Mouse (Mus musculus): ENCODE measurements around the gene Col25a1. TPM values are rescaled to one million over a fixed set of nuclear protein-coding genes. Genes with fewer than 3 reads are reported as not detected.

The Col25a1 gene
- polyA plus RNA-seq, 1 experiment = 3.7 TPM

- TF ChIP-seq POLR2A (IDR thresholded peaks at IDR 0.05; ENCODE audit: borderline replicate concordance, insufficient read depth, low read length) = no peak
- TF ChIP-seq CTCF (IDR thresholded peaks at IDR 0.05; ENCODE audit: borderline replicate concordance, insufficient read depth, low read depth, low read length) = no peak
- DNase-seq = no peak
- Histone ChIP-seq H3K4me3 (replicated peaks; ENCODE audit: insufficient read depth, low read depth, low read length) (no peak overlapping the region), H3K27me3 (ENCODE audit: control insufficient read depth, insufficient read depth, low read length) (no peaks in the 10 kb centered on the region; the same call in 1 of the 2 replicates), H3K27ac (ENCODE audit: insufficient read depth, low read length) (no peak overlapping the region), H3K4me1 (ENCODE audit: control insufficient read depth, insufficient read depth, low read length) (no peaks in the 10 kb centered on the region)
- 51% methylated on average over 8 of the region's 8 CpGs for WGBS
These were observed 273.5 kb downstream of the Col25a1 start for GRCm38 (mm10) chr3:130404525-130405409.

GRCm38 (mm10) chr3:130407201-130407600 is 275.9 kb downstream of the Col25a1 start:
- no peak for TF ChIP-seq POLR2A (IDR thresholded peaks at IDR 0.05; ENCODE audit: borderline replicate concordance, insufficient read depth, low read length)
- TF ChIP-seq CTCF (IDR thresholded peaks at IDR 0.05; ENCODE audit: borderline replicate concordance, insufficient read depth, low read depth, low read length) = no peak
- H3K27me3 ChIP-seq (ENCODE audit: control insufficient read depth, insufficient read depth, low read length) = no peaks in the 10 kb centered on the region; the same call in 1 of the 2 replicates
- H3K4me3 ChIP-seq (replicated peaks; ENCODE audit: insufficient read depth, low read depth, low read length) = no peak overlapping the region
- WGBS = 85% methylated on average over 6 of the region's 6 CpGs
- H3K27ac ChIP-seq (ENCODE audit: insufficient read depth, low read length) = no peak overlapping the region
- H3K4me1 ChIP-seq (ENCODE audit: control insufficient read depth, insufficient read depth, low read length) = no peaks in the 10 kb centered on the region
- DNase-seq = no peak

GRCm38 (mm10) chr3:130413239-130413638 is 281.9 kb downstream of the Col25a1 start:
- no peak for DNase-seq

GRCm38 (mm10) chr3:130418951-130419350 is 287.6 kb downstream of the Col25a1 start:
- WGBS = 92% methylated on average over 9 of the region's 9 CpGs
- DNase-seq = no peak
- Histone ChIP-seq H3K27me3 (ENCODE audit: control insufficient read depth, insufficient read depth, low read length) (no peaks in the 10 kb centered on the region), H3K4me1 (ENCODE audit: control insufficient read depth, insufficient read depth, low read length) (no peaks in the 10 kb centered on the region), H3K27ac (ENCODE audit: insufficient read depth, low read length) (no peak overlapping the region), H3K4me3 (replicated peaks; ENCODE audit: insufficient read depth, low read depth, low read length) (no peak overlapping the region)
- no peak for TF ChIP-seq CTCF (IDR thresholded peaks at IDR 0.05; ENCODE audit: borderline replicate concordance, insufficient read depth, low read depth, low read length)
- TF ChIP-seq POLR2A (IDR thresholded peaks at IDR 0.05; ENCODE audit: borderline replicate concordance, insufficient read depth, low read length) = no peak

More at GRCm38 (mm10) chr3:130413239-130413638, 281.9 kb downstream of the Col25a1 start:
- TF ChIP-seq CTCF (IDR thresholded peaks at IDR 0.05; ENCODE audit: borderline replicate concordance, insufficient read depth, low read depth, low read length) = no peak
- no peak for TF ChIP-seq POLR2A (IDR thresholded peaks at IDR 0.05; ENCODE audit: borderline replicate concordance, insufficient read depth, low read length)
- Histone ChIP-seq H3K4me1 (ENCODE audit: control insufficient read depth, insufficient read depth, low read length) (no peaks in the 10 kb centered on the region), H3K4me3 (replicated peaks; ENCODE audit: insufficient read depth, low read depth, low read length) (no peak overlapping the region), H3K27me3 (ENCODE audit: control insufficient read depth, insufficient read depth, low read length) (no peaks in the 10 kb centered on the region), H3K27ac (ENCODE audit: insufficient read depth, low read length) (no peak overlapping the region)
- 31% methylated on average over 4 of the region's 4 CpGs for WGBS

- no peaks in the 10 kb centered on the region for H3K4me1 ChIP-seq (ENCODE audit: control insufficient read depth, insufficient read depth, low read length)
- H3K27ac ChIP-seq (ENCODE audit: insufficient read depth, low read length) = no peak overlapping the region
- H3K4me3 ChIP-seq (replicated peaks; ENCODE audit: insufficient read depth, low read depth, low read length) = no peak overlapping the region
- 38% methylated on average over 4 of the region's 4 CpGs for WGBS
- H3K27me3 ChIP-seq (ENCODE audit: control insufficient read depth, insufficient read depth, low read length) = no peaks in the 10 kb centered on the region
- DNase-seq = no peak
- no peak for TF ChIP-seq CTCF (IDR thresholded peaks at IDR 0.05; ENCODE audit: borderline replicate concordance, insufficient read depth, low read depth, low read length)
- TF ChIP-seq POLR2A (IDR thresholded peaks at IDR 0.05; ENCODE audit: borderline replicate concordance, insufficient read depth, low read length) = no peak
These were observed 297.5 kb downstream of the Col25a1 start for GRCm38 (mm10) chr3:130428796-130429195.

GRCm38 (mm10) chr3:130430052-130430451 is 298.8 kb downstream of the Col25a1 start:
- WGBS = 78% methylated on average over 5 of the region's 5 CpGs

GRCm38 (mm10) chr3:130432818-130433217 is 301.5 kb downstream of the Col25a1 start:
- WGBS = 71% methylated on average over 5 of the region's 5 CpGs
- H3K27me3 ChIP-seq (ENCODE audit: control insufficient read depth, insufficient read depth, low read length) = no peaks in the 10 kb centered on the region
- DNase-seq = no peak
- TF ChIP-seq CTCF (IDR thresholded peaks at IDR 0.05; ENCODE audit: borderline replicate concordance, insufficient read depth, low read depth, low read length) = no peak
- no peak for TF ChIP-seq POLR2A (IDR thresholded peaks at IDR 0.05; ENCODE audit: borderline replicate concordance, insufficient read depth, low read length)
- no peaks in the 10 kb centered on the region for H3K4me1 ChIP-seq (ENCODE audit: control insufficient read depth, insufficient read depth, low read length)
- H3K27ac ChIP-seq (ENCODE audit: insufficient read depth, low read length) = no peak overlapping the region
- no peak overlapping the region for H3K4me3 ChIP-seq (replicated peaks; ENCODE audit: insufficient read depth, low read depth, low read length)

More at GRCm38 (mm10) chr3:130430052-130430451, 298.8 kb downstream of the Col25a1 start:
- Histone ChIP-seq H3K27ac (ENCODE audit: insufficient read depth, low read length) (no peak overlapping the region), H3K4me3 (replicated peaks; ENCODE audit: insufficient read depth, low read depth, low read length) (no peak overlapping the region), H3K4me1 (ENCODE audit: control insufficient read depth, insufficient read depth, low read length) (no peaks in the 10 kb centered on the region), H3K27me3 (ENCODE audit: control insufficient read depth, insufficient read depth, low read length) (no peaks in the 10 kb centered on the region)
- no peak for TF ChIP-seq CTCF (IDR thresholded peaks at IDR 0.05; ENCODE audit: borderline replicate concordance, insufficient read depth, low read depth, low read length)
- DNase-seq = no peak

- H3K27me3 ChIP-seq (ENCODE audit: control insufficient read depth, insufficient read depth, low read length) = no peaks in the 10 kb centered on the region
- H3K4me1 ChIP-seq (ENCODE audit: control insufficient read depth, insufficient read depth, low read length) = no peaks in the 10 kb centered on the region
- no peak for TF ChIP-seq POLR2A (IDR thresholded peaks at IDR 0.05; ENCODE audit: borderline replicate concordance, insufficient read depth, low read length)
- no peak for TF ChIP-seq CTCF (IDR thresholded peaks at IDR 0.05; ENCODE audit: borderline replicate concordance, insufficient read depth, low read depth, low read length)
- no peak overlapping the region for H3K4me3 ChIP-seq (replicated peaks; ENCODE audit: insufficient read depth, low read depth, low read length)
- DNase-seq = no peak
- no peak overlapping the region for H3K27ac ChIP-seq (ENCODE audit: insufficient read depth, low read length)
These were observed 305.7 kb downstream of the Col25a1 start for GRCm38 (mm10) chr3:130436956-130437355.
